Mouse (Mus musculus) stomach, embryonic 16.5 days (tissue): ENCODE data around the gene Rmi1. TPM values are rescaled to one million over a fixed set of nuclear protein-coding genes. Genes with fewer than 3 reads are reported as not detected.
"Not testable (repeated sequence)": the region's sequence is repeated elsewhere in the genome, so short reads cannot be mapped to it uniquely, and the experiment has no call there.

Experiments
- ATAC-seq: fragments of 200-750 bp; cut with Nextera tagmentation; 2 replicates; pipeline ENCODE4 v1.8.0; 2017; ENCODE audit warnings: moderate number of reproducible peaks, moderate TSS enrichment; ENCODE audit not compliant: insufficient read depth, low FRiP score
- H3K27ac ChIP-seq: fragments of 300-500 bp; sonication (generic); 2 replicates; pipeline ENCODE4 v1.5.1; 2014; ENCODE audit warnings: low read length
- H3K27me3 ChIP-seq: fragments of 300-500 bp; sonication (generic); 2 replicates; pipeline ENCODE4 v1.6.1; 2014; ENCODE audit warnings: low read length, control low read depth, mixed read lengths; ENCODE audit not compliant: control insufficient read depth, insufficient read depth
- H3K36me3 ChIP-seq: fragments of 300-500 bp; sonication (generic); 2 replicates; pipeline ENCODE4 v1.6.1; 2014; ENCODE audit warnings: low read length; ENCODE audit not compliant: control insufficient read depth, insufficient read depth
- H3K4me1 ChIP-seq: fragments of 300-500 bp; sonication (generic); 2 replicates; pipeline ENCODE4 v1.6.1; 2014; ENCODE audit warnings: low read length, control low read depth, mixed read lengths; ENCODE audit not compliant: control insufficient read depth, insufficient read depth
- H3K4me2 ChIP-seq: fragments of 300-500 bp; sonication (generic); 2 replicates; pipeline ENCODE4 v1.6.1; 2014; ENCODE audit warnings: low read depth, low read length, mixed read lengths
- H3K4me3 ChIP-seq: fragments of 300-500 bp; sonication (generic); replicated peaks from 2 replicates; pipeline ENCODE4 v1.5.1; 2014; ENCODE audit warnings: mild to moderate bottlenecking, low read length
- H3K9ac ChIP-seq: fragments of 300-500 bp; sonication (generic); 2 replicates; pipeline ENCODE4 v1.6.1; 2014; ENCODE audit warnings: low read length
- H3K9me3 ChIP-seq: fragments of 300-500 bp; sonication (generic); replicated peaks from 2 replicates; pipeline ENCODE4 v1.6.1; 2016; ENCODE audit warnings: low read length, control low read depth; ENCODE audit not compliant: control insufficient read depth
- whole genome bisulfite sequencing: fragments of 180-500 bp; shearing (Covaris S2); extraction: QIAGEN DNeasy Blood & Tissue Kit; methylation state at CpG from one replicate; pipeline ENCODE4 v1.1.7; 2014; 5-methylcytosine and 5-hydroxymethylcytosine counted together
- polyA plus RNA-seq: library from polyadenylated mRNA; unstranded; fragments of >200 nt; fragmentation: Nextera tagmentation; extraction: Ambion mirVana; gene quantifications from 2 replicates; pipeline ENCODE4 v1.2.1, GENCODE M21; 2015

Rmi1 gene
- 22.2 and 25.1 TPM in 2 replicates for polyA plus RNA-seq

DNA sequence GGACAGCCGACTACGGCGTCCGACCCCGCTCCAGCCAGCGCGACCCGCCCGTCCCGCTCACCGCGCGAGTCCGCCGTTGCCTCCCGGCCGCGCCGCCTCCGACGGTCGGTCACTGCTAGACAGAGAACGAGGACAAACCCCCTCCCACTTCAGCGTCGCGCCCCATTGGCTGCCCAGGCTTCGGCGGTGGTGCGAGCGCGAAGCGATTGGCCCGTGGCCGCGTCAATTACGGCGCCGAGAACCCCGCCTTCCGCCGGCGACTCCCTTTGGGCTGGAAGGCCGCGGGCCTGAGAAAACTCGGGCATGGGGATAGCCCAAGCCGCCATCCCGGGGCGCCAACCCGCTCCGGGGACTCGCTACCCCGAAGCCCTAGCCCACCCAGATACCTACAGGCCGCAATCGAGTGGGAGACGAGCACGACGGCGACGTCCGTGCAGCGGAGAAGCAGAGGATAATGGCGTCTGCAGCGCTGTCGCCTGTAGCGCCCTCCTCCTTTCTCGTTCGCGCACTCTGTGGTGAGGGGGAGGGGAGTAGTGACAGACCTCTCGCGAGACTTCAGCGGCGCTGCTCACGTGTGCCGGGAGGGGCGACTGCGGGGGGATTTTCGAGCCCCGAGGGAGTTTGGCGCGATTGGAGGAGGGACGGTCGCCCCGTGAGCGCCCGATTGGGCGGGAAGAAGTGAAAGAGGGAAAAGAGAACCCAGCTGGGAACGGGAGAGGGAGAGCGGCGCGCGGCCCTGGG lies at the start of gene Rmi1:
Rmi1 (plus strand) TSS at position 246 of the 741 bp plus-strand sequence.
- H3K27me3 ChIP-seq, result no peaks in the 10 kb centered on the region
- peaks cover 3% of the 10 kb centered on the region; the same call in 1 of the 2 replicates for H3K36me3 ChIP-seq
- under 1% methylated on average over 90 of the region's 91 CpGs for whole genome bisulfite sequencing
- peak within 1 kb of the TSS; percentile 99 for H3K27ac ChIP-seq
- peak within 1 kb of the TSS; percentile 96 for H3K9ac ChIP-seq
- no peaks in the 10 kb centered on the region for H3K9me3 ChIP-seq
- peak within 1 kb of the TSS; percentile 88 for H3K4me2 ChIP-seq
- peak; percentile 95 for ATAC-seq
- H3K4me3 ChIP-seq, result peak within 1 kb of the TSS; percentile 96
- no peaks in the 10 kb centered on the region for H3K4me1 ChIP-seq

DNA sequence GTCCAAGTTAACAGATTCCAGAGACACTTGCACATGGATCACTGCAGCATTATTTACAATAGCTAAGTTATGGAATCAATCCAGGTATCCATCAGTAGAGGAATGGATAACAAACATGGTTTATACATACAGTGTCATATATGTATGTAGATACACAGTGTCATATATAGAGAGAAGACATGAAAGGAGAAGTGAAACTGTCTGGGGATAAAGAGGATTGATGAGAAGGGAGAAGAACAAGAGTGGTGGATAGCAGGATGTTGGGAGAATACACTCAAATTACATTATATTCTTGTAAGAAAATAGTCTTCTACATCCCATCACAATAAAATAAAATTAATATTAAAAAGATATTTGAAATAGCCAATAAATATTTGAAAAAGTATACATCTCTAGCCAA lies 49.1 kb upstream of the Rmi1 start:
- H3K9me3 ChIP-seq, result no peaks in the 10 kb centered on the region
- no peak overlapping the region for H3K9ac ChIP-seq
- H3K36me3 ChIP-seq, result no peaks in the 10 kb centered on the region
- ATAC-seq, result no peak
- no peaks in the 10 kb centered on the region for H3K27me3 ChIP-seq
- no peaks in the 10 kb centered on the region for H3K4me1 ChIP-seq
- no peak overlapping the region for H3K27ac ChIP-seq
- no peak overlapping the region for H3K4me3 ChIP-seq
- H3K4me2 ChIP-seq, result no peak overlapping the region

DNA sequence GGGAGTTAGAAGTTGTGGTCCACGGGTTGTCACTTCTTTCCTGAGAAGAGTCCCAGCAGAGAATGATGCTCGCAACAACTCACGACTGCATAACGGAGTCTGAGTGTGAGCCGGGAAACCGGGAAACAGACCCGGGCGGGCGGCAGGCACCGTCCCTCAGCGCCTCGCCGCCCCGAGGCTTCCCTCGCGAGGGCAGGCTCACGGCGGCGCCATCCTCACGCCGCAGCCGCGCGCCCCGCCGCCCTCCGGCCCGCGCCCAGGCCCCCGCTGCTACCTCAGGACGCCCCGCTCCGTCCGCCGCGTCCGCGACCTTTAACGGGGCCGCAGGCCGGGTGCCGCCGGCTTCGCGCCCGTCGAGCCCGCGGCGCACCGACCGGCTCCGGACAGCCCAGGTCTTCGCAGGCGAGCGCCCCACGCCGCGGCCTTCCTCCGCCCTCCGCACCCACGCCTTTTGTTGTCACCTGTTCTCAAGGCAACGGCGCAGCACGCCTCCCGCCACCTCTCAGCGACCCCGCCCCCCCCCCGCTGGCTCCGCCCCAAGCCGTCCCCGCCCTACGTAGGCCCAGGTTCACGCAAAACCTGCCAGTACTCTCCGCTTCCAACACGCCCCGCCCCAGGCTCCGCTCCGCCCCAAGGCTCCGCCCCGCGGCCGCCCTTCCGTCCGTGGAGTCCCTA lies 43.3 kb upstream of the Rmi1 start, which contains the start of gene Kif27:
Kif27 (minus strand) TSS at position 494 of the 675 bp plus-strand sequence.
- peak within 1 kb of the TSS; percentile 61 for H3K27ac ChIP-seq

DNA sequence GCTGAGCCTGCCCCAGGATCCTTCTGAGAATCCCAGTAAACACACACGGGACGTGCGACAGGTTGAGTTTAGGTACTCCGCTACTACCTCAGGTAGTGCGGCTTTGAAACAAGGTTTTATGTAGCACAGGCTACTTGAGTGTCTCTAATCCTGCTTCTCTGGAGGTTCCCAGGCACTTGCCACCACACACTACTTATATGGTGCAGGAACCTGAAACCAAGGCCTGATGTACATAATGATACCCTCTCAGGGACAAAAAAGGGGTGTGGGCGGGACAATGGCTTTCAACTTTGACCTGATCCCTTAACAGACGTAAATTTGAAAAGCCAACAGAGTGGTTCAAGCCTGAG lies 42.8 kb upstream of the Rmi1 start:
- H3K9me3 ChIP-seq, result no peaks in the 10 kb centered on the region
- 0 out of 2 replicates have a peak overlapping the region, but pooled peaks have one; percentile 34 for H3K9ac ChIP-seq
- peak overlapping the region; percentile 97 for H3K4me2 ChIP-seq
- no peaks in the 10 kb centered on the region for H3K4me1 ChIP-seq
- WGBS, result 4% methylated on average over 7 of the region's 7 CpGs
- H3K36me3 ChIP-seq, result no peaks in the 10 kb centered on the region
- no peaks in the 10 kb centered on the region for H3K27me3 ChIP-seq
- ATAC-seq, result peak; percentile 76
- H3K4me3 ChIP-seq, result peak overlapping the region; percentile 69
- peak overlapping the region; percentile 61 for H3K27ac ChIP-seq

More for the DNA sequence above, 43.3 kb upstream of the Rmi1 start, which contains the start of gene Kif27:
- Histone ChIP-seq H3K9ac (peak within 1 kb of the TSS; percentile 75), H3K4me1 (no peaks in the 10 kb centered on the region), H3K36me3 (no peaks in the 10 kb centered on the region), H3K4me2 (peak within 1 kb of the TSS; percentile 97), H3K9me3 (no peaks in the 10 kb centered on the region), H3K27me3 (no peaks in the 10 kb centered on the region), H3K4me3 (peak within 1 kb of the TSS; percentile 69)
- under 1% methylated on average over 75 of the region's 85 CpGs for WGBS
- peak; percentile 99 for ATAC-seq

DNA sequence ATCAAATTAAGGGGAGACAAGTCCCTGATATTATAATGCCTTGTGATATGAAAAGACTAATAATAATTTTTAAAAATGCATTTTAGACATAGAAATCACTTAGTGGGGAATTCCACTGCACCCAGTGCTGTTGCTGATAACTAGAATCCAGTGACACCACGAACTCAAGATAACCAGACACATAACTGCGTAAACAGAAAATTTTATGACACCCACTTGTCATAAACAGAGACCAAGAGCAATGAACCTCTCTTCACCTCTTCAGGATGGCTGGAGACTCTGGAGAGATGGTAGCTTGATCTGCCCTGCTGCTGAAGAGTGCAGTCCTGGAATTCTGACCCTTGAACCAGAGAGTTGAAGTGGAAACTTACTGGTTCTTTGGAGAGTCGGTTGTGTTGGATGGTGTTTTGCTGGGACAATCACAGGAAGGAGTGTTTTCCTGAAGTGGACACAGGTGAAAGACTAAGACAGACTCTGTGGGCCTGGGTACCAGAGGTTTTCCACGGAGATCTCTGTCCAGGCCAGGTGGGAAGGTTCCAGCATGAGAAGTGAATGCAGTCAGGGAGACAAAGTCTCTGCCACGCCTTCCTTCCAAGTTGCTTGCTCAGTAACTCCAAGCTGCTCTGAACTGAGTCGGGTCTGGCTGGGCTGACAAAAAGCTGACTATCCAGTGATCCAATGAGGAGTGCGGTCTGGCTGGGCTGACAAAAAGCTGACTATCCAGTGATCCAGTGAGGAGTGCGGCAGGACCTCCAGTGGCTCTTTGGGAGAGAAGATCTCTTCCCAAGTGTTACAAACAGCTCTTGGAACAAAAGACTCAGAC lies 37.5 kb upstream of the Rmi1 start:
- no peaks in the 10 kb centered on the region for H3K4me1 ChIP-seq
- H3K27me3 ChIP-seq, result no peaks in the 10 kb centered on the region
- no peaks in the 10 kb centered on the region for H3K9me3 ChIP-seq
- no peak overlapping the region for H3K27ac ChIP-seq
- 71% methylated on average over 8 of the region's 8 CpGs for WGBS
- H3K36me3 ChIP-seq, result no peaks in the 10 kb centered on the region
- no peak for ATAC-seq
- no peak overlapping the region for H3K9ac ChIP-seq
- no peak overlapping the region for H3K4me3 ChIP-seq
- no peak overlapping the region for H3K4me2 ChIP-seq

DNA sequence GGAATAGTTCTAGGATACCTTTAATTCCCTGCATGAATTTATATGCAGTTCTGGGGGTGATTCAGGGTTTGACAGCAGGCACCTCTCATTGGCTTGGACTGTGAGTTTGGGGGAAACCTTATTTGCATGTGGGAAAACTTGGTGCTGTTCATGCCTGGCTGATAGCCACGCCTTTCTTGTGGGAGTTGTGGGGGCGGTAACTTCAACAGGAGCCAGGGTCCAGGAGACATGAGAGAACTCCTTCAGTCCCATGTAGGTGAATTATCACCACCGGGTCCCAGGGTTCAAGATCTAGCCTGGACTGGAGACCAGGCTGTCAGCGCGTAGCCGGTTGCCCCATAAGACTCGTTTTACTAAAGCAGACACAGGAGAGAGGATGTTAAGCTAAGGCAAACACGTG lies 36.9 kb upstream of the Rmi1 start:
- not testable (repeated sequence) for H3K4me2 ChIP-seq, ATAC-seq, H3K9ac ChIP-seq, H3K36me3 ChIP-seq, H3K27ac ChIP-seq, H3K4me1 ChIP-seq, H3K27me3 ChIP-seq, H3K4me3 ChIP-seq, H3K9me3 ChIP-seq
- 78% methylated on average over 8 of the region's 8 CpGs for WGBS

DNA sequence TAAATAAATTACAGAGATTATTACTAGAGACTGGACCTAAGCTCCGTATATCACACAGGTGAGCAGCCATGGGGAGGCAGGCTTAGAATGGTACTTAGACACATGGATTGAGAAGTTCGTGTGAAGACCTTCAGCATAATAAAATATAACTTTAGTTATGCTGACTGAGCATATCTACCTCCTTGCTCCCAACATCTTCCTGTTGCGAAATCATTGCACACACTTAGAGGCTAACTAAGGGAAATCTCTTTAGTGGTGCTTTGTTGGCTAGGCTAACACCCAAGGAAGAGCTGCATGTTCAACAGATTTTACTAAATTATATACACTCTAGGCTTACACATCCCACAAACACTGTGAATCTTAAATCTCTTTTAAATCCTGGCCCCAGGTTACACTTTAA lies 35.7 kb upstream of the Rmi1 start:
- Histone ChIP-seq H3K27me3 (no peaks in the 10 kb centered on the region), H3K4me2 (no peak overlapping the region), H3K9me3 (no peaks in the 10 kb centered on the region), H3K27ac (no peak overlapping the region), H3K4me1 (no peaks in the 10 kb centered on the region), H3K9ac (no peak overlapping the region), H3K36me3 (no peaks in the 10 kb centered on the region), H3K4me3 (no peak overlapping the region)
- no peak for ATAC-seq
- 78% methylated on average over 3 of the region's 3 CpGs for WGBS

DNA sequence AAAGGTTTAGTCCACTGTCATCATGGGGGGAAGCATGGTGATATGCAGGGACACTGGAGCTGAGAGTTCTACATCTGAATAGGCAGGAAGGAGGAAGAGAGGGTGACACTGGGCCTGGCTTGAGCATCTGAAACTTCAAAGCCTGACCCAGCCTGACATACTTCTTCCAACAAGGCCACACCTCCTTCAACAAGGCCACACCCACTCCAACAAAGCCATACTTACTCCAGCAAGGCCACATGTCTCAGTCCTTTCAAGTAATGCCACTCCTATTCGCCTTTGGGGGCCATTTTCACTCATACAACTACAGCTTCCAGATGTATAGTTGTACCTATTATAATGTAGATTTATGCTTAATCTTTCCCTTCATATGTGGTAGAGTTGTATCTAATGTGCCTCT lies 34.4 kb upstream of the Rmi1 start:
- H3K9ac ChIP-seq, result no peak overlapping the region
- H3K4me1 ChIP-seq, result no peaks in the 10 kb centered on the region
- no peak overlapping the region for H3K4me2 ChIP-seq
- no peaks in the 10 kb centered on the region for H3K27me3 ChIP-seq
- H3K9me3 ChIP-seq, result no peaks in the 10 kb centered on the region
- no peaks in the 10 kb centered on the region for H3K36me3 ChIP-seq
- ATAC-seq, result no peak
- 62% methylated on average over 1 of the region's 1 CpGs for WGBS
- no peak overlapping the region for H3K4me3 ChIP-seq
- no peak overlapping the region for H3K27ac ChIP-seq

DNA sequence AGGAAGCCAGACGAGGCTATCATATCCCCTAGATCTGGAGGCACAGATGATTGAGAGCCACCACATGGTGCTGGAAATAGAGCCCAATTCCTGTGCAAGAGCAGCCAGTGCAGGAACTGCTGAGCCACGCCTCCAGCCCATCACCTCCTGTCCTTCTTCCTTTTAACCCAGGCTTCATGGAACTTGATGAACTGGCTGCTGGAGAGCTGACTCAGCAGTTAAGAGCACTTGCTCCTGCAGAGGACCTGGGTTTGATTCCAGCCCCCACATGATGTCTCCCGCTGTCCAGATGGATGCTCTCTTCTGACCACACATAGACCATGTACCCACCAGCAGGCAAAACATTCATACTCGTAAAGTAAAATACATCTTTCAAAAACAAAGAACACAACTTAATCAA lies 33.2 kb upstream of the Rmi1 start:
- H3K4me3 ChIP-seq, result no peak overlapping the region
- no peaks in the 10 kb centered on the region for H3K9me3 ChIP-seq
- ATAC-seq, result no peak
- WGBS, result 59% methylated on average over 4 of the region's 4 CpGs
- no peak overlapping the region for H3K27ac ChIP-seq
- H3K27me3 ChIP-seq, result no peaks in the 10 kb centered on the region
- no peaks in the 10 kb centered on the region for H3K4me1 ChIP-seq
- no peaks in the 10 kb centered on the region for H3K36me3 ChIP-seq
- no peak overlapping the region for H3K9ac ChIP-seq
- H3K4me2 ChIP-seq, result no peak overlapping the region
